24 mouse cellular contexts compared by ENCODE assay signal in the genomic region with DNA sequence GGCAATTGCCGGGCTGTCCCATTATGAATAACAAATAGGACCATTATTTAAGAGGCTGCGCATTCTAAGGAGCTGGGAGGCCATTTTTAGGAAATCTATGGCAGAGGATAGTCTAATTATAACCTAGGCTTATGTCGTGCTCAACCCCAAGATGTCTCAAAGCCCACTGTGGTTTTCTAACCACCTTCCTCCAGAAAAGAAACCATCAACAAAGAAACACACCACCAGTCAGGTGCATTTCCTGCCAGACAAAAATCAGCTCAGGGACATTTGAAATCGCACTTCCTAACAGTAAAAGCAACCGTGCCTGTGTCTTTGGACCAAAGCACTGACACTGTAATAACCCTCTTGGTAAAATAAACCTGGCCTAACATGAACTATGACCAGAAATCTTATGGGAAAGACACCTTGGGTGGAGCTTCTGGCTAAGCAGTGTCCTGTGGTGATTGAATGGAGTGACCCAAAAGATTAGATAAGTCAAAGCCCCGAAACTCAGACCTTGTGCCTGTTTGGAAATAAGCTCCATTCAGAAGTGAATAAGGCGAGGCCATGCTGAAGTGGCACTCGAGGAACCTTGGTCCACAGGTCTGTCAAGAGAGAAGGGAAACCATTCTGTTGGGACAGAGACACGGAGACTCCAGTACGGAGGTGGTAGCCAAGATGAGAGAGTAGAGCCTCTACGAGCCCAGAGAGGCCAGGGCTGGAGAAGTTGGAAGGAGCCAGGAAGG.
A peak's percentile ranks its signal among the peaks of the same experiment; 100 is the strongest.
DNase-seq lines count a peak whose midpoint lies in the region; ATAC-seq and TF ChIP-seq lines count a peak whose summit lies in the region.
"Had no signal": no experiment of that assay in that cellular context is flagged by ENCODE, and none has a peak within 500 bp of the region (broad histone marks: within the 10 kb centered on the region; RNA-seq: fewer than 3 reads in every experiment).

No protein-coding gene starts in this region.

- H3K36me3 ChIP-seq in heart, embryonic 10.5 days, result no peaks in the 10 kb centered on the region
- no peaks in the 10 kb centered on the region for H3K36me3 ChIP-seq in heart, adult 2 months (ENCODE audit: control insufficient read depth, insufficient read depth, low read length)
- no peaks in the 10 kb centered on the region for H3K36me3 ChIP-seq in heart, embryonic 16.5 days (ENCODE audit: control insufficient read depth, insufficient read depth)
- H3K36me3 ChIP-seq in splenic B cell, adult 2 months (ENCODE audit: control insufficient read depth, insufficient read depth, low read length, poor library complexity, severe bottlenecking), result no peaks in the 10 kb centered on the region
- H3K36me3 ChIP-seq: embryonic facial prominence, embryonic 13.5 days; hindbrain, embryonic 13.5 days; liver, embryonic 13.5 days; lung, embryonic 15.5 days; midbrain, embryonic 13.5 days; stomach, embryonic 15.5 days had no signal

- H3K4me2 ChIP-seq in heart, embryonic 16.5 days (ENCODE audit: low read depth, low read length), result no peak overlapping the region
- H3K4me2 ChIP-seq: embryonic facial prominence, embryonic 13.5 days; forebrain, embryonic 13.5 days; hindbrain, embryonic 13.5 days; liver, embryonic 13.5 days; lung, embryonic 15.5 days; midbrain, embryonic 13.5 days; stomach, embryonic 15.5 days had no signal

- H3K4me1 ChIP-seq in heart, embryonic 10.5 days, result peaks cover 73% of the 10 kb centered on the region
- peaks cover 5% of the 10 kb centered on the region for H3K4me1 ChIP-seq in heart, adult 2 months (ENCODE audit: control insufficient read depth, insufficient read depth, low read length)
- peaks cover 45% of the 10 kb centered on the region for H3K4me1 ChIP-seq in heart, embryonic 16.5 days (ENCODE audit: control insufficient read depth, insufficient read depth, low read length)

- 77% methylated on average over 11 of the region's 11 CpGs for WGBS in heart, embryonic 10.5 days
- 75% methylated on average over 11 of the region's 11 CpGs for WGBS in heart, adult 2 months
- 75% methylated on average over 11 of the region's 11 CpGs for WGBS in heart, embryonic 16.5 days

- no peak for ATAC-seq in heart, embryonic 16.5 days (replicated peaks; ENCODE audit: extremely low read depth, insufficient read depth, low FRiP score)
- ATAC-seq: CD4-positive, CD25-positive, alpha-beta regulatory T cell, adult 4 months; forebrain, embryonic 13.5 days; inflammation-experienced regulatory T-cells, adult 6 months; midbrain, embryonic 13.5 days had no signal

- no peak for TF ChIP-seq POLR2A in heart, adult 2 months (IDR thresholded peaks at IDR 0.05; ENCODE audit: insufficient read depth, low read depth, low read length)

- no peak overlapping the region for H3K4me3 ChIP-seq in heart, embryonic 10.5 days
- no peak overlapping the region for H3K4me3 ChIP-seq in heart, adult 2 months
- H3K4me3 ChIP-seq in heart, embryonic 16.5 days (ENCODE audit: low read length), result no peak overlapping the region
- H3K4me3 ChIP-seq: embryonic facial prominence, embryonic 13.5 days; erythroblast, embryonic 14.5 days; forebrain, embryonic 13.5 days; gastrocnemius, adult 2 months; hindbrain, embryonic 13.5 days; liver, embryonic 13.5 days; lung, embryonic 15.5 days; megakaryocyte, embryonic 14.5 days; midbrain, embryonic 13.5 days; stomach, embryonic 15.5 days had no signal

- H3K9me3 ChIP-seq in heart, embryonic 10.5 days, result no peaks in the 10 kb centered on the region
- H3K9me3 ChIP-seq in heart, embryonic 16.5 days (replicated peaks; ENCODE audit: control insufficient read depth, low read length), result no peaks in the 10 kb centered on the region
- H3K9me3 ChIP-seq: embryonic facial prominence, embryonic 13.5 days; forebrain, embryonic 13.5 days; hindbrain, embryonic 13.5 days; liver, embryonic 13.5 days; lung, embryonic 15.5 days; megakaryocyte, embryonic 14.5 days; midbrain, embryonic 13.5 days; stomach, embryonic 15.5 days had no signal

- H3K27ac ChIP-seq in heart, embryonic 10.5 days, result peak overlapping the region; percentile 87
- no peak overlapping the region for H3K27ac ChIP-seq in heart, adult 2 months
- H3K27ac ChIP-seq in heart, embryonic 16.5 days (ENCODE audit: low read length), result peak overlapping the region; percentile 93
- H3K27ac ChIP-seq: embryonic facial prominence, embryonic 13.5 days; forebrain, embryonic 13.5 days; hindbrain, embryonic 13.5 days; liver, embryonic 13.5 days; lung, embryonic 15.5 days; midbrain, embryonic 13.5 days; stomach, embryonic 15.5 days had no signal

- no peak for TF ChIP-seq EP300 in heart, adult 2 months (IDR thresholded peaks at IDR 0.05; ENCODE audit: insufficient read depth, low read depth, low read length)

- no peaks in the 10 kb centered on the region for H3K27me3 ChIP-seq in heart, embryonic 10.5 days (ENCODE audit: insufficient read depth, poor library complexity, severe bottlenecking)
- H3K27me3 ChIP-seq in heart, adult 2 months (ENCODE audit: control insufficient read depth, insufficient read depth, low read length), result no peaks in the 10 kb centered on the region
- H3K27me3 ChIP-seq in heart, embryonic 16.5 days (ENCODE audit: control insufficient read depth, insufficient read depth, low read length), result no peaks in the 10 kb centered on the region
- no peaks in the 10 kb centered on the region for H3K27me3 ChIP-seq in splenic B cell, adult 2 months (ENCODE audit: control insufficient read depth, insufficient read depth, low read length, poor library complexity, severe bottlenecking)
- H3K27me3 ChIP-seq: embryonic facial prominence, embryonic 13.5 days; lung, embryonic 15.5 days; midbrain, embryonic 13.5 days; stomach, embryonic 15.5 days had no signal

- intact Hi-C loops in heart, adult 2 months (cut with DNase I), result no loop called here

- H3K79me2 ChIP-seq in heart, adult 2 months (replicated peaks; ENCODE audit: control insufficient read depth, insufficient read depth, low read length), result no peaks in the 10 kb centered on the region

- DNase-seq in heart, embryonic 10.5 days (ENCODE audit: low spot score), result no peak
- DNase-seq in heart, adult 2 months, result no peak
- no peak for DNase-seq in heart, adult 9 months (ENCODE audit: low spot score in 2 of 2)
- DNase-seq in lung, postnatal 36 days, result peak; percentile 26
- DNase-seq in lung, postnatal 14 days, result no peak
- peak; percentile 63 for DNase-seq in splenic B cell, adult 2 months (ENCODE audit: low read depth, low spot score)
- DNase-seq: adrenal gland, postnatal 14 days; cerebellum, postnatal 25 days; gastrocnemius, adult 2 months; kidney, adult 18-20 months; kidney, postnatal 4 days; liver, embryonic 13.5 days; thymus, postnatal 4 days had no signal

- no peak for TF ChIP-seq CTCF in heart, adult 2 months (IDR thresholded peaks at IDR 0.05)

- H3K9ac ChIP-seq in heart, adult 2 months (ENCODE audit: low read depth, low read length), result no peak overlapping the region
- H3K9ac ChIP-seq in heart, embryonic 16.5 days (ENCODE audit: low read length), result 0 out of 2 replicates have a peak overlapping the region, but pooled peaks have one; percentile 16
- H3K9ac ChIP-seq: embryonic facial prominence, embryonic 13.5 days; forebrain, embryonic 13.5 days; hindbrain, embryonic 13.5 days; liver, embryonic 13.5 days; lung, embryonic 15.5 days; midbrain, embryonic 13.5 days had no signal

Comparison
In these comparisons a context has a peak if more than half of its experiments do, and no peak if none do; other contexts are left out.
1. DNase-seq: peak in lung, postnatal 36 days (single experiment) and splenic B cell, adult 2 months (single experiment); none in heart, embryonic 10.5 days (single experiment), heart, adult 2 months (0 of 2), heart, adult 9 months (0 of 2) and lung, postnatal 14 days (single experiment).